Mouse (Mus musculus): Measurements from ENCODE around the gene Nmb.

Gene Nmb

DNA sequence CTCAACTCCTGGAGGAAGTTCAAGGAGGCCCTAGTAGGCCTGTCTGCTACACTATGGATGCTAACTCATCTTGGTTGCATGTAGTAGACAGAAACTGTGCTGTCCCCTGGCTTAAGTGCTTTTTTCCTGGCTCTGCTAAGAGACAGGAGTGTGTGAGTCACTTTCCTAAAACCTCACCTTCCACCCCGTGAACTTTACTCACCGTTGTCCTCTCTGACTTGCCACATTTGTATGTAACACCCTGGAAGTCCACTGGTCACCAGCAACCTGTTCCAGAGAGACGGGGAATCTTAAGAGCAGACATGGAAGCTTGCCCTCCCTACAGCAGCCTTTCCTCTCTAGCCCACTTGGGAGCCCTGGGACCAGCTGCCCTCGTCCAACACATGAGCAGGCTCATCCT lies 7.2 kb downstream of the Nmb start:
- DNase-seq (ENCODE audit: low spot score): no peak

DNA sequence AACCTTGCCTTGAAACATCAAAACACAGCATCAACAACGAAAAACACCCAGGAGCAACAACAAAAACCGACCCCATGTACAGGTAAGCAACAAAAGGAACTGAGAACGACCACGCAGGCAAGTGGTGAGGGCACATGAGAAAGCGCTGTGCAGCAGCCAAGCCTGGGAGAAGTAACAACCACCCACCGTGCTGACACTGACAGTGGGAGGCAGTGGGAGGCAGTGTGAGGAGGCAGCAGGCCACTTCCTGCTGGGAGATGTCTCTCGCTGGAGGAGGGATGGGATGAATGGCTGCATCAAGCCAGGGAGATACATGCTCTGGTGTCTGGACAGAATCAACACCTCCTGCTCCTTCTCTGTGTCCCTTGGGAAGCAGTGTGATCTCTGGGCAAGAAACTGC lies 7.7 kb downstream of the Nmb start:
- no peak for DNase-seq (ENCODE audit: low spot score)

DNA sequence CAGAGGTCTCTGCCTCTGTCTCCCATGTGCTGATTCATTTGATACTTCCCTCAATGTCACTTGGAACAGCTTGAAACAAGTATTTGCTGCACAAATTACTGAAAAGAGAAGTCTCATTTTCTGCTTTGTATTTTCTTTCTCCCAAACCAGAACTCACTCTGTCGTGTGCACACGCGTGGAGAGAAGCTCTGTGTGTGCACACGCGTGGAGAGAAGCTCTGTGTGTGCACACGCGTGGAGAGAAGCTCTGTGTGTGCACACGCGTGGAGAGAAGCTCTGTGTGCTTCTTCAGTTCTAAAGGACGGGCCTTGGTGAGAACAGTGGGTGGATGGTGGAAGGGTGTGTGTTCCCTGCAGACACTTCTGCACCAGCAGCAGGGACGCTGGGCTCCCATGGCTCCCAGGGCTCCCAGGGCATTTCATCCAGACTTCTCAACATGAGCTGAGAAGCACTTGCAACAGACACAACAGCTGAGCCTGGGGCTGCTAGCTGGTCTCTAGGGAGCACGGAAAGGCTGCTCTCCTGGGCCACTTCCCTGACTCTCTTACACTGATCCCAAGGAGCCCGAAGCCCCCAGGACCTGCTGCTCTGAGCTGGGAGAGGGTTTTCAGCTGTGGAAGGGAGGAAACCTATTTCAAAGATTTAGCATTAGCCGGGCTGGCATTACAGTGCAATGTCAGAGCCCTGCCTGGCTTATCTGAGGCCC lies 9.9 kb downstream of the Nmb start:
- DNase-seq (ENCODE audit: low spot score): no peak

DNA sequence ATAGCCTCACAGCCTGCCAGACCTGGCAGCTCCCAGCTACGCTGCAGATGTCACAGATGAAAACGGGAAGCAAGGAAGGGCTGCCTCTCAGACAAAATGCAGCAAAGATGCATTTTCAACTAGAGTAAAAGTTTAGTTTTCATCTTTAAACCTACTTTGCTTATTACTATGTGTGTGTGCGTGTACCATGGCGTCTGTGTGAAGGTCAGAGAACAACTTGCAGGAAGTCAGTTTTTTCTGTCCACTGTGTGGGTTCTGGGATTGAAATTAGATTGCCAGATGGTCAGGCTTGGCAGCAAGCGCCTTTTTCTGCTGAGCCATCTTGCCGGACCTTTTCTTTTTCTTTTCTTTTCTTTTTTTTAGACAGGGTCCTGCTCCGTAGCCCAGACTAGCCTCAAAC lies 10.7 kb downstream of the Nmb start:
- DNase-seq (ENCODE audit: low spot score): no peak

DNA sequence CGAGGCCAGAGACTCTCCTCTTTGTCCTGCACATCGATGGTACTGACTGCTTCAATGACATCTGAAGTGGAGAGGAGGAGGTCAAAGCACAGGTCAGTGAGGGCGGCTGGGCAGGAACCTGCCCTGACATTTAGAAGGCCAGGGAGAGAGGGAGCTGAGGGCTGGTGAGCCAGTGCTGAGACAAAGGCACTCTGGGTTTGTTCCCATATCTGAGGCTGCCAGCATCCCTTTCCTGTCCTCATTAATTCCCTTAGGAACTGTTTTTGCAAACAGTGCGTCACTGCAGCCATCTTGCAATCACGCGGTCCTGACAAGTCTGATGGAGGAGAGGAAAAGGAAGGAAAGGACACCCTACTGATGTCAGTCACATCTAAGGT lies 11.1 kb downstream of the Nmb start:
- DNase-seq (ENCODE audit: low spot score): peak; percentile 28

DNA sequence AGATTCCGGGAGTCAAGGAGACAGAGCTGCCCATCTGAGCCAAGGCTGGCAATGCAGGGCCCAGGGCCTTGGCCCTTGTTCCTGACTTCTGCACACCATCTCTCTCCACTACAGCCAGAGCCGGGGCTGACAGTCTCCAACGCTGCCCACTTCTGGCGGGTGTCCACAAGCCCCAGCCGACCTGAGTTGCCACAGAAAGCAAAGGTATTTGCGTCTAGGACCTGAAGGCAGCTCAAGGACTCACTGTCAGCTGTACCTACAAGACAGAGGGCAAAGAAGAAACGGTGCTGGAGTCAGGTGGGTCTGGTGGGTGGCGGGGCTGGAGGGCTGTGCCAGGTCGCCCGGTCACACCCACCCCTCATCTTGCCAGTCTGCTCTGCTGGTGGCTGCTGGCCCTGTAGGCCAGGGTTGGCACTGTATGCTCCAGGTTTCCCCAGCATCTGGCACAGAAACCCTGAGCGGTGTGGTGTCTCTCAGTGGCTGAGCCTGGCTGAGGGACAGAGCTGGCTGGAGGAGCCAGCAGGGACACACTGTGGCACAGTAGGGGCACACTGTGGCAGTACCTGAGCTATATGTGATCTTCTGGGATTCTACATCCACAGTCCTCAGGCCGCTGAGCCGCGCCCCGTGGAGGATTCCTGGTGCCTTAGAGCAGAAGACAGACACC lies 11.7 kb downstream of the Nmb start:
- DNase-seq (ENCODE audit: low spot score): no peak

DNA sequence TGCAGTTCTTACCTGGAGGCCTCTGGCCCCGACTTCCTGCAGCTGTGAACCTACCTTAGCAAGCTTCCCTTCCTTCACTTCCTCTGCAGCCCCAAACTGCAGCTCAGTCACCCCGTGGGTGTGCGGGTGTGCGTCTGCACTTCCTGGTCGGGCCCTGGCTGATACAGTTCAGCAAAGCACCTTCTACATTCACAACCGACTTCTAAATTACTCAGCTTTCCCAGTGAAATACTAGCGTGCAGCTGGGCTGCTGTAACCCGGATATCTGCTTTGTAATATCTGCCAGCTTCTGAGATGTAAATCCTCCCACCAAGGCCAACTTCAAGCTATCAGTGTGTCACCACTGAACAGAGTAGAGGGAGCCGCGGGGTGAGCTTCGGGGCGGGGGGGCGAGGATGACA lies 15.0 kb downstream of the Nmb start:
- DNase-seq (ENCODE audit: low spot score): peak; percentile 48

DNA sequence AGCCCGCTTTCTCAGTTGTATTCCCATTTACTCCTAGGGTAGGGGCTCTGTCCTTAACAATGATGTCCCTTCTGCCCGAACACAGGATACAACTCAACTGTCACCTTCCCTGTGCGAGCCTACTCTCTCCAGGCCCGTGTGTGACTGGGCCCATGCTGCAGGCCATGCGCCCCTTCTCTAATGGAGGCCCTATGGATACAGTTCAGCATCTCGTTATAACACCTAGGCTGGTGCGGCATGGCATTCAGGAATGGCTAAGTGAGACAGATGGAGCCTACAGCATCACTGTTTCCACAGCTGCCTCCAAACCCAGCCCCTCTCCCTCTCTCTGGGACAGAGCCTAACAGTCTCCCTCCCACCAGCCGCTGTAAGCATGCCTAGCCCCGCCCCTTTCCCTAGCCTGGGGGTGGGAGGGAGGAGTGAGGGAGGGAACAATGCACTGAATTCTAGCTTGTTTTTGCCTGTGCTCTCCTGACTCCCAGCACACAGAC lies 15.8 kb downstream of the Nmb start:
- DNase-seq (ENCODE audit: low spot score): no peak

DNA sequence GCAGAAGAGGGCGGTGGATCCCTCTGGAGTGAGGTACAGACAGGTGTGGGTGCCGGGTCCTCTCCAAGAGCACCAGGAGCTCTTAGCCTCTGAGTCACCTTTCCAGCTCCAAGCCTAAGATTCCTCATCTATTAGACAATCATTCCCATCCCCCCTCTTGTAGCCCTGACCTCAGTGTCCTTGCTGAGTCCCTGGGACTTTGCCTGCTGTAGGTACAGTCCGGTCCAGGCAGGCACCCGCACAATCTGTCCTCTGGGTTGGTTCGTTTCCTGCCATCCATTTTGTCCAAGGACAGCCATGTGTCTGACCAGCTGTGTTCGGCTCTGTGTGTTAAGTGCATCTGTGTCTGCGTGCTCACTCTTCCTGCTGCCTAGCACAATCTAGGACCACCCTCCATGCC lies 16.3 kb downstream of the Nmb start:
- no peak for DNase-seq (ENCODE audit: low spot score)

DNA sequence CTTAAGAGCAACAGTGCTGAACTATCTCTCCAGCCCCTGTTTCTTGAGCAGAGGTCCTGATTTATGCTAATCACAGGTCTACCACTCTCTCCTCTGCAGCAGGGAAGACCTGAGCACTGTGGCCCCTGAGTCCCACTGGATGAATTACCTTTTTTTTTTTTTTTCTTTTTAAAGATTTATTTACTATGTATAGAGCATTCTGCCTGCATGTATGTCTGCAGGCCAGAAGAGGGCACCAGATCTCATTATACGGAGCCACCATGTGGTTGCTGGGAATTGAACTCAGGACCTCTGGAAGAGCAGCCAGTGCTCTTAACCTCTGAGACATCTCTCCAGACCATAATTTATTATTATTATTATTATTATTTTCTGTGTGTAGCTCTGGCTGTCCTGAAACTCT lies 19.2 kb downstream of the Nmb start:
- no peak for DNase-seq (ENCODE audit: low spot score)

DNA sequence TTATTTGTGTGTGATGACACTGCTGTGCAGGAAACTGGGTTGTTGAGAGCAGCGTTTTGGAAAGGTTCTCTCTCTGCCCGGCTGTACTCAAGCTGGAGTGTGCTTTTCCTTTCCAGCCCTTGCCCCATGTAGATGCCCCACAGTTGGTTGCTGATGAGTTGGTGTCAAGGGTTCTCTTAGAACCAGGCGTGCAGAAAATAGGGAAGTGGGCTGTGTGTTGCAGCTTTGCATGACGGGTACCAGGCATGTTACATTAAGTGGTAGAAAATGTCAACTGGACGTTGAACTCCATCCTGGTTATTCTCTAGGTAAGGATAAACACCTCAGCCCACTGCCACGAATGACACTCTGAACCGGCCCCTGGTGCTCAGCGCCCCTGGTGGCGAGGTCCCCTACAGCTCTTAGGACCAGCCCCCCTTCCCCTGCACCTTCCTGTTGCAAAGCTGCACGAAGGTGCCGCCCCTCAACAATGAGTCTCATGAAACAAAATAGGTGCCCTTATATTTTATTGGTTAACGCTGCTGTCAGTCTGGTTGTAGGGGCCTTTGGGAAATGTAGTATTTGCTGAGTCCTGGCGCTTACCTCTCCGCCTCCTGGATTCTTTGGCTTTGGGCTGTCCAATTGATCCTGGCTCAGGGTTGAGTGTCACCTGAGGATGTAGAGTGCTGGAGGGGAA lies 21.9 kb downstream of the Nmb start:
- DNase-seq (ENCODE audit: low spot score): peak; percentile 89

DNA sequence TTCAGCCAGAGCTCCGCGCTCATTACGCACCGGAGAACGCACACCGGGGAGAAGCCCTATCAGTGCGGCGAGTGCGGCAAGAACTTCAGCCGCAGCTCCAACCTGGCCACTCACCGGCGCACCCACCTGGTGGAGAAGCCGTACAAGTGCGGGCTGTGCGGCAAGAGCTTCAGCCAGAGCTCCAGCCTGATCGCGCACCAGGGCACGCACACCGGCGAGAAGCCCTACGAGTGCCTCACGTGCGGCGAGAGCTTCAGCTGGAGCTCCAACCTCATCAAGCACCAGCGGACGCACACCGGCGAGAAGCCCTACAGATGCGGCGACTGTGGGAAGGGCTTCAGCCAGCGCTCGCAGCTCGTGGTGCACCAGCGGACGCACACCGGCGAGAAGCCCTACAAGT lies 29.1 kb downstream of the Nmb start:
- DNase-seq (ENCODE audit: low spot score): no peak

DNA sequence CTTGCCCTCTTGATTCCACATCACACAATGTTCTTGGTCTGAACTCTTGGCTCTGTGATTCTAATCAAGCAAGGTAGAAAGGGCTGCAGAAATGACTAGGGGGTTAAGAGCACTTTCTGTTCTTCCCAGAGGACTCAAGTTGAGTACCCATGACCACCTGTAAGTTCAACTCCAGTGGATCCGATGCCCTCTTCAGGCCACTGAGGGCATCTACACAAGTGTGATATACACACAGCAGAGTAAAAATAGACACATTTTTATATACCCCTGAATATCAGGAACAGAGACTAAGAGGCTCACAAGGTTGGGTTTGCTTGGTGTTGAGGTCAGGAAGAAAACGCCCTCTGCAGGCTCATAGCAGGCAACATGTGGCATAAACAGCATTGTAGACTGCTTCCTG lies 31.2 kb downstream of the Nmb start:
- DNase-seq (ENCODE audit: low spot score): no peak

DNA sequence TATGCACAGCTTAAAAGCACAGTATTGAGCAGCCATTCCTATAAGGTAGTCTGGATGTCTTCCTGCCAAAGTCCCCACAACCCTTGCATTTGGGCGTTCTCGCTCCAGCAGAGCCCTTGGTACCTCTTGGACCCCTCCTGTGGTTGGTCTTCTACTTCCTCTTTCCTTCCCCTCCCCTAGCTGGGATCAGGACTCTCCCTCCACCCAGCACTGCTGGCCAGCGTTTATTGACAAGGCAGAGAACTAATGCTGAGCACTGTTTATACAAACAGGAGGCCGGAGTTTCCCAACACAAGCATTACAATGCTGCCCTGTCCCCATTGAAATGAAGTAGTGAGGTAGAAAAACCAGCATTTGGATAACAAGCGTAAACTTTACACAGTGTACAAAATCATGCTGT lies 31.8 kb downstream of the Nmb start:
- no peak for DNase-seq (ENCODE audit: low spot score)

DNA sequence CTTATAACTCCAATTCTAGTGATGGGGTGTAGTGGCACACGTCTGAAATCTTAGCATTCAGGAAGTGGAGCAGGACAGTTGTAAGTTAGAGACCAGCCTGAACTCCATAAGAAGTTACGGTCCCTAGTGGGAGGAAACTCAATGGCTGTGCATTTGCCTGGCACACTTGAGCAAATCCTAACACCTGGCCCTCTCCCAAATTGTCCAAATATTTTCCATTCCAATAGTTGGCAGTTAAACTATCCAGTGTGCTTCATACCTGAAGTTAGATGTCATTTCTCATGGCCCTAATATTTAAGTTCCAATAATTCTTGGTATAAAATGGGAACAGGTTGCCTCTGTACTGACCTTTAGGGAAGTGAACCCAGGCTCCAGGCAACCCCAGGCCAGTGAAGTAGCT lies 36.2 kb downstream of the Nmb start:
- no peak for DNase-seq (ENCODE audit: low spot score)

DNA sequence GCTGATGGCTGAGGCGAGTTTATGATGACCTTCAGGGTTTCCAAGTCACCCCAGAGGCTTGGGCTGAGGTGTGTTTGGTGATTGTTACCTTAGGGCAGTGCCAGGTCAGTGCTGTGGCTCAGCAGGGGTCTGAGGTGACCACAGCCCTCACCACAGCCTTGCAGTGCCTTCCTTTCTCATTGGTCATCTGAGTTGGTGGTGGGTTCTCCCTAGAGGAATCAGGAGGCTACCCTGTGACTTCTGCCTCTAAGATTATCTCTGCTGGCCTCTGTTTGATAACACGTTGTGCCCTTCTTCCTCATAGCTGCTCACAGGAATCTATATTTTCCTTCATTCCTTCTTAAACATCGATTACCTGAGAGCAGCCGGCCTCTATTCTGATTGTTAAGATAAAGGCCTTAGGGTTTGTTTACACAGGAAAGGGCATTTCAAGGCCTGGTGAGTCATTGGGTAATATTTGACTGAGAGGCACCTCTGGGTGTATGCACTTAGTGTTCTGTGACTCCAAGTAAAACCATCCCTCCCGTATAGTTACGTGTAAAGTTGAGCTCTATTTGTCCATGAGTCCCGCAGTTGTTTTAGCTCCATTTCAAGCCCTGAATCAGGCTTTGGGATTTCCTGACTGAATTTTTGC lies 38.2 kb downstream of the Nmb start:
- DNase-seq (ENCODE audit: low spot score): no peak

DNA sequence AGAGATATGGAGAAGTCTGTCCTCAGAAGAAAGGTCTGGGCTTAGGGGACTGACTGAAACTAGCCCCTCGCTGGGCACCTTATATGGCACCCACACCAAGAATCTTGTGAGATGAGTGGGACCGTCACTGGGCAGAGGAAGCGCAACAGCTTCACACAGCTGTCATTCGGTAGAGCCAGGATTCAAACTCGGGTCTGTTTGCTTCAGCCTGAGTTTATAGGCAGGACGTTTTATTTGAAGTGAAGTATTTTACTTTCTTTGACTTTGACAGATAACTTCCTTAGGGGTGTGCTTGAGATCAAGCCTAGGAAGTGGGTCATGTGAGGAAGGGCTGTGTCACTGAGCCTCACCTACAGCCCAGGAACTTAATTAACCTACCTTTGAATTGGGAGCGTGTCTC lies 39.4 kb downstream of the Nmb start:
- no peak for DNase-seq (ENCODE audit: low spot score)

DNA sequence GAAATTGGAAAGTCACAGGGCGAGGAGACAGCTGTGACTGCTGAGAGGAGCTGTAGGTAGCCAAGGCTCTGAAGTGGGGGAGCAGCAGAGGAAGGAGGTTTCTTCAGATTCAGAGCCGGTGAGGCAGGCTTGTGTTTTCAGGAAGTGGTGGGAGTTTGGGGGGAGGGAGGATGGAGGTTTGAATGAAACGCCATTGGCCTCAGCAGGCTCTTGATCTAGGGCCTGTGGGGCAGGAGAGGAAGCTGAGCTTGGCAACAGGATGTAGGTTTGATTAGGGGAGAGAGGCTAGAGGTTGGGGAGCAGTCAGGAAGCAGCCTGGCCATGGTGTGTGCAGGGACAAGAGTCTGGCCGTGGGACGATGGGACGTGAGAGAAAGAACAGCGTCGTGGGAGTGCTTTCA lies 40.0 kb downstream of the Nmb start:
- DNase-seq (ENCODE audit: low spot score): no peak

DNA sequence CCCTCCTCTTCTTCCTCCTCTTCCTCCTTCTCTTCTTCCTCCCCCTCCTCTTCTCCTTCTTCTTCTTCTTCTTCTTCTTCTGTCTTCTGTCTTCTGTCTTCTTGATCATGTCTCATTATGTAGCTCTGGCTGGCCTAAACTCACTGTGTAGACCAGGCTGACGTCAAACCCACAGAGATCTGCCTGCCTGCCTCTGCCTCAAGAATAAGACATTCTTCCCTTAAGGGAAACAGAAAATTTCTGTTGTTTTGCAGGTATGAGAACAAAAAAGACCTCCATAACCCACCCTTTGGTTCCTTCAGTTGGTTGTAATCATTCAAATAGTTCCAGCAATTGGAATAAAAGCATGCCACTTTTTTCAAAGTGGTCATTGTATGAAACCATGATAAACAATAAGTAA lies 40.7 kb downstream of the Nmb start:
- DNase-seq (ENCODE audit: low spot score): no peak

DNA sequence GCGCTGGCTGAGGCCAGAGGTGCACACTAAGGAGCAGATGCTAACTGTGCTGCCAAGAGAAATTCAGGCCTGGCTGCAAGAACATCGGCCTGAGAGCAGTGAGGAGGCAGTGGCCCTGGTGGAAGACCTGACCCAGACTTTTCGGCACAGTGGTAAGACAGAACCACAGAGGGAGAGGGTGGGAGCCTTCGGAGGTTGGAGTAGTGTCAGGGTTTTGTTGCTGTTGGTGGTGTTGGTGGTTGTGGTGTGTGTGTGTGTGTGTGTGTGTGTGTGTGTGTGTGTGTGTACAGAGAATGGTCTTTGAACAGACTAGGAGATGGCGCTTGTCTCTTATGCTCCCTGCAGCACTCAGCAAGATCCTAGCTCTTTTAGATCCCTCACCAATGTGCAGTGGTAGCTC lies 41.4 kb downstream of the Nmb start:
- no peak for DNase-seq (ENCODE audit: low spot score)

DNA sequence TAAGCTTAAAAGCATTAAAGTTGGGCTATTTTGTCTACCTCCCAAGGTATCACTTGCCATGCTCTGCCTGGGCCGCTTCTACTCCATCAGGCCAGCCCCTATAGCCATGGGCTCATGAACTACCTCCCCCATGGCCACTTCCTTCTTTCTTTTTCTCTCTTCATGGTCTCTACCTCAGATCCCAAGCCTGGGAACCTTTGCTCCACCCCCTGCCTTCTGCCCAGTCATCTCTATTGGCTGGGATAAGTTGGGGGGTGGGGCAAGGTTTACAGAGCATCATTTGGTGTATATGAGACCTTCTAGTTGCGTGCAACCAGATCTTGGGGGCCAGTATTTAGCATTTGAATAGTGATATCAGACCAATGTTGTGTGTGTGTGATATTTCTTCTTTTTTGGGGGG lies 42.4 kb downstream of the Nmb start:
- no peak for DNase-seq (ENCODE audit: low spot score)

DNA sequence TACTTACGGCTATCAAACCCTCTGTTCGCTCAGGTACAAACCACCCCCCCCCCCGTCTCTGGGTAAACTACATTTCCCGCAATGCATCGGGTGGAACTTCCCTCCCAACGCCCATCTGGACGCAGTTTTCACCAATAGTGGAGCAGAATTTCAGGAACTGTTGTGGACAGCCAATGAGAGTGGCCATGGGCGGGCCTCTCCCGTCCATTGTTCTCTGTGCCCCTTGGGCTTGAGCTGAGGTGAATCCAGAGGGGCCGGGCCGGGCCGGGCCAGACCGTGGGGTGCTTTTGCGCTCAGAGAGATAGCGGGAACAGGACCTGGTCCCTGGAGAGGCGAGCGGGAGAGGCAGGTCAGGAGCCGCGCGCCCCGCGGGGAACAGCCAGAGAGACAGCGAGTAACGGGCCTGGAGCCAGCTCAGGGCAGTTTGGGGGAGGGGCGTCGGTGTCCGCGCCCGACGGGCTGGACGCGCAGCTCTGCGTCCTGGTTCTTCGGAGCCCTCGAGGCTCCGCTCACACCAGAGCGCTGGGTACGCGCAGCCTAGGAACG lies 44.1 kb downstream of the Nmb start, which contains the start of gene Zscan2:
TSS of gene Zscan2 (plus strand) at position 192 of the 546 bp plus-strand sequence.
- peak; percentile 95 for DNase-seq (ENCODE audit: low spot score)

DNA sequence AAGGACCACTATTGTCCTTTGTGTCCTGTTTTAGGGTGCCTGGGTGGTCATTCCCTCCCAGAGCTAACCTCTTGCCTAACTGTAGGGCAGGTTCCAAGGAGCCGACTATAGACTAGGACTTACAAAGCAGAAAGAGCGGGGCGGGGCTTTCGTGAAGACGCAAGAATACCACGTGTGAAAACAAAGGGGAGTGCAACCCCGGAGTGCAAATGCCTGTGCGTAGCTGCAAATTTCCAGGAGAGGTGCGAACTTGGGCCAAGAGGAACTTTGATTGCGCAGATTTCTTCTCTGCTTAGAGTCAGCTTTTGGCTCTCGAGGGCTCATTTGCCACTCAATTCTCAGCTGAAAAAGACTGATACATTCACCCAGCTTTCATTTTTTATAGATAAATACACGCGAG lies 44.6 kb downstream of the Nmb start:
- peak; percentile 78 for DNase-seq (ENCODE audit: low spot score)

All from lung, postnatal 25 days (tissue).